Comparison of ENCODE assay signal across 23 mouse cellular contexts in the genomic region with DNA sequence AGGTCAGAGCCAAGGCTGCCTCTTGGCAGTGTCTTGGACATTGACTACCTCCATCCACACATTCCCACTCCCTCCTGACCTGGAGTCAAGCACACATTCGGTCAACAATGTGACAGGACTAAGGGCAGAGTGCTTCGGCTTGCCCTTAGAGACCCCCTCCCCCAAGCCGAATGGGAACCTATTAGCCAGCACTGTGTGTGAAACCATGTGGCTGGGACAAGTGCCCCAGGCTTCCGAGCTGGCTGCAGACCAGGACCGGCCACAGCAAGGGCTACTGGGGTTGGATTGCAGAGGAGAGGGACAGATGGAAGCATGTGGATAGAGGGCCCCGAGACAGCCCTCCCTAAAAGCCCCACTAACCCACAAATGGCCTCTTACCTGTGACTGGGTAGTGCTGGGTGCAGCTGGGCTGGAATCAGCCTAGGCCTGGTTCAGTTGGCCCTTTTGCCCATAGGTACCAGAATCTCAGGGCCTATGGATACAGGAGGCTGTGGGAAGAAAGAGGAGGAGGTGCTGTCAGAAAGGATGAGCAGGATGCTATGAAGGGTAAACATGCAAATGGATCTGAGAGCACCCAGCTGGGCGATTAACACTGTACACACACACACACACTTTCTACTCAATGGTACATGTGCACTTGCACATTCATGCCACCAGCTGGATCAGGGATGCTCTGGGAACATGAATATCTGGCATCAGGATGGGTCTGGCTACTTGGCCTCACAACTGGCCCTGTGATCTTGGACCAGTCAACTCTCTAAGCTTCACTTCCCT. TPM values are rescaled to one million over a fixed set of nuclear protein-coding genes. Genes with fewer than 3 reads are reported as not detected.
DNase-seq lines count a peak whose midpoint lies in the region; ATAC-seq and TF ChIP-seq lines count a peak whose summit lies in the region.
"Had no signal": no experiment of that assay in that cellular context is flagged by ENCODE, and none has a peak within 500 bp of the region (broad histone marks: within the 10 kb centered on the region; RNA-seq: fewer than 3 reads in every experiment).

No protein-coding gene starts in this region.

- intact Hi-C loops in gastrocnemius, adult 2 months (cut with DNase I): loop anchor here (1.0 to 2.0 kb wide), 2 partner anchors 49 to 139 kb away; no protein-coding TSS in a partner anchor
- intact Hi-C loops in gastrocnemius, postnatal 36 days (cut with DNase I): no loop called here

- H3K4me3 ChIP-seq in gastrocnemius, adult 2 months: no peak overlapping the region
- no peak overlapping the region for H3K4me3 ChIP-seq in heart, embryonic 11.5 days (ENCODE audit: low read depth, low read length)
- H3K4me3 ChIP-seq: heart, embryonic 15.5 days; hindbrain, embryonic 10.5 days; myocyte; neural tube, embryonic 15.5 days had no signal

- H3K36me3 ChIP-seq in heart, embryonic 11.5 days (ENCODE audit: control insufficient read depth, insufficient read depth, low read length): no peaks in the 10 kb centered on the region
- H3K36me3 ChIP-seq: heart, embryonic 15.5 days; hindbrain, embryonic 10.5 days; neural tube, embryonic 15.5 days had no signal

- H3K27me3 ChIP-seq in heart, embryonic 11.5 days (ENCODE audit: control insufficient read depth, insufficient read depth, low read length): 0 out of 2 replicates have a peak, but pooled peaks cover 2% of the 10 kb centered on the region
- H3K27me3 ChIP-seq: neural tube, embryonic 15.5 days had no signal

- peak; percentile 54 for DNase-seq in gastrocnemius, adult 2 months
- no peak for DNase-seq in gastrocnemius, postnatal 36 days
- DNase-seq in kidney, adult 9 months: peak; percentile 40
- DNase-seq in kidney, postnatal 10 days: no peak
- peak; percentile 68 to 72 for DNase-seq in cerebellum, adult 18-20 months
- peak; percentile 62 to 69 for DNase-seq in cerebellum, postnatal 36 days
- DNase-seq: adrenal gland, adult 8-10 months; heart, adult 11 months; lung, adult 2 months; lung, postnatal 36 days; thymus, postnatal 4 days had no signal

- H3K9ac ChIP-seq in heart, embryonic 11.5 days (ENCODE audit: low read depth, low read length): no peak overlapping the region
- H3K9ac ChIP-seq: heart, embryonic 15.5 days; neural tube, embryonic 15.5 days had no signal

- no peaks in the 10 kb centered on the region for H3K9me3 ChIP-seq in heart, embryonic 11.5 days (replicated peaks; ENCODE audit: control insufficient read depth, low read length)
- H3K9me3 ChIP-seq: heart, embryonic 15.5 days; hindbrain, embryonic 10.5 days; neural tube, embryonic 15.5 days had no signal

- no peak for TF ChIP-seq CTCF in gastrocnemius, adult 2 months (IDR thresholded peaks at IDR 0.05)

- H3K27ac ChIP-seq in gastrocnemius, adult 2 months: no peak overlapping the region
- H3K27ac ChIP-seq in heart, embryonic 11.5 days (ENCODE audit: low read depth, low read length): no peak overlapping the region
- H3K27ac ChIP-seq: heart, embryonic 15.5 days; hindbrain, embryonic 10.5 days; kidney, postnatal 0 days; neural tube, embryonic 15.5 days had no signal

- ATAC-seq in erythroblast, adult 5-6 weeks (replicated peaks; ENCODE audit: low FRiP score, poor library complexity, severe bottlenecking): no peak
- no peak for ATAC-seq in heart, embryonic 11.5 days (replicated peaks; ENCODE audit: insufficient number of reproducible peaks, low FRiP score, low TSS enrichment)
- ATAC-seq: forebrain, embryonic 16.5 days had no signal

- H3K4me2 ChIP-seq in heart, embryonic 11.5 days: no peak overlapping the region
- H3K4me2 ChIP-seq: heart, embryonic 15.5 days; liver, embryonic 11.5 days; midbrain, embryonic 11.5 days; neural tube, embryonic 15.5 days had no signal

- no peaks in the 10 kb centered on the region for H3K4me1 ChIP-seq in heart, embryonic 11.5 days (ENCODE audit: control insufficient read depth, insufficient read depth, low read length)
- H3K4me1 ChIP-seq: heart, embryonic 15.5 days had no signal

- WGBS in heart, embryonic 11.5 days (ENCODE audit: insufficient replicate concordance): 67% methylated on average over 7 of the region's 7 CpGs

RNA-seq across cellular contexts. Expression of gene Lingo1, which starts 20.9 kb away (rescaled TPM):
- under 1 TPM; 0.17 to 0.48 TPM for total RNA-seq in gastrocnemius, adult 2 months (2021)
- under 1 TPM; 0.35 to 0.41 TPM for total RNA-seq in gastrocnemius, postnatal 36 days (2021)
- total RNA-seq in erythroblast, adult 5-6 weeks (2015; ENCODE audit: low replicate concordance): not detected in 2 replicates
- not detected in 2 replicates for total RNA-seq in erythroblast, adult 5-6 weeks (2017; ENCODE audit: low replicate concordance)
- 2.2 and 2.4 TPM in 2 replicates for polyA plus RNA-seq in heart, embryonic 11.5 days (2014; fragmentation: Nextera tagmentation; extraction: Ambion mirVana)
- total RNA-seq: common myeloid progenitor, adult 5-6 weeks; MEL had no signal

Comparison
In these comparisons a context has a peak if more than half of its experiments do, and no peak if none do; other contexts are left out.
1. DNase-seq: peak in gastrocnemius, adult 2 months (single experiment), kidney, adult 9 months (single experiment), cerebellum, adult 18-20 months (2 of 2) and cerebellum, postnatal 36 days (2 of 2); none in gastrocnemius, postnatal 36 days (0 of 2) and kidney, postnatal 10 days (single experiment).